Mouse (Mus musculus): ENCODE data around the gene Tnrc6c. TPM values are rescaled to one million over a fixed set of nuclear protein-coding genes. Genes with fewer than 3 reads are reported as not detected.
A peak's percentile ranks its signal among the peaks of the same experiment; 100 is the strongest.

The Tnrc6c gene
- 6.0 and 6.1 TPM in 2 replicates for polyA plus RNA-seq (2015; fragmentation: Nextera tagmentation; extraction: Ambion mirVana)

DNA sequence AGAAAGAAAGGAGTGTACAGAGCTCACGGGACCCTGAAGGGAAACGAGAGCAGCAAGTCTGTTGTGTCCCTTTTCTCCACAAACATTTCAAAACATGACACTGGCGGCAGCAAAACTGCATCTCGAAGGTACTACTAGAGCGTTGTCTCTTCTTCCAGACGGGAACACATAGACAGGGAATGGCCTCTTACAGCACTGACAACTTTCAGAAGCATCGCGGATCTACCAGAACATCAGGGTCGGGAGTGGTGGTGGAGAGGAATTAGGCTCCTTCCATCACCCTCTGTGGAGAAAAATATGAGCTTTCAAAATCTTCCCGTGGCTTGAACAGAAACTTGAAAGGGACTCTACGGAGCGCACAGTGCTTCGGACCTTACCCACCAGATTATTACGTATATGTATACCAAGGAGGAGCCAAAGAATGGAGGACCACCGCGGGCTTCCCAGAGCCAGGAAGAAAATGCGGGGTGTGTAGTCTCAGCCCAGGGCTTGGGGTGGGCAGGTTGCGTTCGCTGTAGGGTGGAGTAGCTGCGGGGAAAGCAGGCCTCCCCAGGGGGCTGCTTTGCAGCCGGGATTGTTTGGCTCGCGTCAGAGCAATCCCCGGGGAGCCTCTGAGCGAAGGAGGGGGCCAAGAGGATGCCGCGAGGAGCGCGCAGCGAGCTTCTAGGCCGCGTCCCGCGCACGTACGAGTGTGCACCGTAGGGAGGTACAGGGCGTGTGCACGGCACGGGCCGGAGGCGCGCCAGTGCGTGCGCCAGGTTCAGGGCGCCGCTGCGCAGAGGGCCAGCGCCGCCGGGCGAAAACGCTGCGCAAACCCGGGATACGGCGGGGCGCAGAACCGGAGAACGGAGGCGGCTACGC lies at the start of gene Tnrc6c:
Tnrc6c (plus strand) TSS at position 799 of the 861 bp plus-strand sequence.
- H3K4me3 ChIP-seq (ENCODE audit: low read depth, low read length): peak within 1 kb of the TSS; percentile 85
- no peaks in the 10 kb centered on the region for H3K36me3 ChIP-seq (ENCODE audit: control insufficient read depth, insufficient read depth, low read length)
- H3K27me3 ChIP-seq (ENCODE audit: control insufficient read depth, insufficient read depth, low read length): no peaks in the 10 kb centered on the region
- WGBS: under 1% methylated on average over 62 of the region's 62 CpGs
- H3K4me1 ChIP-seq (replicated peaks; ENCODE audit: control insufficient read depth, insufficient read depth): no peaks in the 10 kb centered on the region; the same call in 1 of the 2 replicates
- peak within 1 kb of the TSS; percentile 96 for H3K9ac ChIP-seq (ENCODE audit: low read length)
- no peak for TF ChIP-seq EP300 (optimal IDR thresholded peaks at IDR 0.05)
- peak; percentile 32; the same call in 1 of the 2 replicates for TF ChIP-seq CTCF (IDR thresholded peaks at IDR 0.05; ENCODE audit: low read depth)
- peak within 1 kb of the TSS; percentile 86 for H3K4me2 ChIP-seq (replicated peaks; ENCODE audit: low read depth)
- peak; percentile 75 for DNase-seq (ENCODE audit: low spot score)
- H3K27ac ChIP-seq (replicated peaks): peak within 1 kb of the TSS; percentile 97
- peak; percentile 87 for ATAC-seq (ENCODE audit: low FRiP score, low TSS enrichment)
- no peaks in the 10 kb centered on the region for H3K9me3 ChIP-seq (ENCODE audit: control insufficient read depth, low read length)

DNA sequence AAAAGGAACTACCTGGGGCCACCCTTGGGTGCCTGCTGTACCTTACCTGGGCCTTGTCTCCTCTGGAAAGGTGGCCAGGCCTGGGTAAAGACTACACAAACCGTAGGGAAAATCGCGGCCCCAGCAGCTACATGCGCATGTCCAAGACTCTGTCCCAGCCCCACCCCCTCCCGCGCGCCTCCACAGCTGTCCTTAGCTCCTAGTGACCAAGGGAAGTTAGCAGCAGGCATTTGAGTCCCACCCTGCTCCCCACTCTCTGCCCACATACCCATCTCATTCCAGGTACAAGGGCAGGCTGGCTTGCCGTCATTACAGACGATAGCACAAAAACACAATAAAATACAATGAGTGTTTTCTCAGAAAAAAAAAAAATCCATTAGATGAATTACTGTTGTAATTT lies 48.0 kb upstream of the Tnrc6c start:
- H3K4me2 ChIP-seq (replicated peaks; ENCODE audit: low read depth): peak overlapping the region; percentile 23; the same call in 1 of the 2 replicates

DNA sequence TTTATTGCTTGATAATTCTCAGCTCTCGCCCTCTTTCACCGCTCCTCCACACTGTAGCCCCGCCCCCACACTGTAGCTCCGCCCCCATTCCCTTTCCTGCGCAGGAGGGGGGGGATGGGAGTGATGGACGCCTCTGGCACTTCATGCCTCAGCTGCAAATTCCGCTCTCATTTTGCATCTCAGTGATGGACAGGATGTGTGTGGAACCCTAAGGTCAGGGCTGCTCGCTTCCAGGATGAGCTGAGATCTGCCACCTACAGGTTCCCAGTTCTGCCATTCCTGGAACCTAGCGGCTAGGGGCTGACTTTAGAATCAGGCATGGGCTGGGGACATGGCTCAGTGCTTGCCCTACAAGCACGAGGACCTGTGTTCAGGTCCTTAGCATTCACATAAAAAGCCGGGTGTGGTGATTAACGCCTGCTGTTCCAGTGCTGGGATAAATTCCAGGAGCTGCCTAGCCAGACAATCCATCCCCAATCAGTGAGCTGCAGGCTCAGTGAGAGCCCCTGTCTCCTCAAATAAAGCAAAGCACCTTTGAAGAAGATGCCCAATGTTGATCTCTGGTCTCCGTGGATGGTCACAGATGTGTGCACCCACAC lies 47.4 kb upstream of the Tnrc6c start:
- no peak overlapping the region; the same call in 1 of the 2 replicates for H3K4me2 ChIP-seq (replicated peaks; ENCODE audit: low read depth)
- H3K27me3 ChIP-seq (ENCODE audit: control insufficient read depth, insufficient read depth, low read length): no peaks in the 10 kb centered on the region
- TF ChIP-seq CTCF (IDR thresholded peaks at IDR 0.05; ENCODE audit: low read depth): peak; percentile 16
- no peak for TF ChIP-seq EP300 (optimal IDR thresholded peaks at IDR 0.05)
- H3K36me3 ChIP-seq (ENCODE audit: control insufficient read depth, insufficient read depth, low read length): no peaks in the 10 kb centered on the region
- no peaks in the 10 kb centered on the region for H3K4me1 ChIP-seq (replicated peaks; ENCODE audit: control insufficient read depth, insufficient read depth)
- 11% methylated on average over 12 of the region's 13 CpGs for WGBS
- no peak overlapping the region for H3K4me3 ChIP-seq (ENCODE audit: low read depth, low read length)
- no peak overlapping the region for H3K9ac ChIP-seq (ENCODE audit: low read length)
- no peak; the same call in 1 of the 2 replicates for ATAC-seq (ENCODE audit: low FRiP score, low TSS enrichment)
- no peaks in the 10 kb centered on the region for H3K9me3 ChIP-seq (ENCODE audit: control insufficient read depth, low read length)
- DNase-seq (ENCODE audit: low spot score): peak; percentile 49
- H3K27ac ChIP-seq (replicated peaks): no peak overlapping the region

More for the DNA sequence above, 48.0 kb upstream of the Tnrc6c start:
- no peak for TF ChIP-seq EP300 (optimal IDR thresholded peaks at IDR 0.05)
- TF ChIP-seq CTCF (IDR thresholded peaks at IDR 0.05; ENCODE audit: low read depth): no peak
- DNase-seq (ENCODE audit: low spot score) (no peak), ATAC-seq (ENCODE audit: low FRiP score, low TSS enrichment) (no peak)
- 0 out of 2 replicates have a peak overlapping the region, but pooled peaks have one; percentile 27 for H3K9ac ChIP-seq (ENCODE audit: low read length)
- H3K27ac ChIP-seq (replicated peaks): no peak overlapping the region
- no peaks in the 10 kb centered on the region for H3K36me3 ChIP-seq (ENCODE audit: control insufficient read depth, insufficient read depth, low read length)
- 28% methylated on average over 9 of the region's 9 CpGs for WGBS
- no peaks in the 10 kb centered on the region for H3K9me3 ChIP-seq (ENCODE audit: control insufficient read depth, low read length)
- no peaks in the 10 kb centered on the region for H3K4me1 ChIP-seq (replicated peaks; ENCODE audit: control insufficient read depth, insufficient read depth)
- H3K27me3 ChIP-seq (ENCODE audit: control insufficient read depth, insufficient read depth, low read length): no peaks in the 10 kb centered on the region
- H3K4me3 ChIP-seq (ENCODE audit: low read depth, low read length): no peak overlapping the region

DNA sequence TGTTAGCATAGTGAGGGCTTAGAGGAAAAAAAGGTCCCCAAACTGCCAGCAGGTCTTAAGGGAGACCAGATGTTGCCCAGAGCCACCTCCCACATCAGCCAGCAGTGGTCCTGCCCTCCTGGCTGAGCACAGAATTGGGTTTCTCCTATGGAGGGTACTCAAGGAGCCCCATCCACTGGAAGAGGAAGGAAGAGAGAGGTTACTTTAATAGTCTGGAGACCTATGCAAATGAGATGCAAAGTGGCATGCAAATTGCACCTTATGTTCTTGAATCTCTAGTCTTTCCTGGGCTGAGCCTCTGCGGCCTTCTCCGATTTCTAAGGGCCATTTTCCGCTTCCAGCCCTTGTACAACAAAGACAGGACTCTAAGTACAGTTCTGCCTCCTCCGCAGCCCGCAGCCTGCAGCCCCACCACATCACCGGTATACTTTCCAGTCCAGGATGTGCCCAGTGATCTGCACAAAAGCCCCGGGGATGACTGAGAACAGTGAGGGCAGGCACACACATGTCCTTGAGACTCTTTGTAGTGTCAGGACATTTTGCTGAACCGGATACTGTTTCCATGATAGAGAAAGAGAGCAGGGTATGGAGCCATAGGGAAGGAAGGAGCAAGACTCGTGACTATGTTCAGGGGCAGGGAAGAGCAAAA lies 45.8 kb upstream of the Tnrc6c start:
- no peak for TF ChIP-seq CTCF (IDR thresholded peaks at IDR 0.05; ENCODE audit: low read depth)
- no peak for TF ChIP-seq EP300 (optimal IDR thresholded peaks at IDR 0.05)
- WGBS: 61% methylated on average over 9 of the region's 9 CpGs
- H3K9ac ChIP-seq (ENCODE audit: low read length): no peak overlapping the region
- H3K27ac ChIP-seq (replicated peaks): no peak overlapping the region
- H3K4me2 ChIP-seq (replicated peaks; ENCODE audit: low read depth): no peak overlapping the region
- H3K27me3 ChIP-seq (ENCODE audit: control insufficient read depth, insufficient read depth, low read length): no peaks in the 10 kb centered on the region
- H3K4me3 ChIP-seq (ENCODE audit: low read depth, low read length): no peak overlapping the region
- DNase-seq (ENCODE audit: low spot score) (no peak), ATAC-seq (ENCODE audit: low FRiP score, low TSS enrichment) (no peak)
- H3K9me3 ChIP-seq (ENCODE audit: control insufficient read depth, low read length): no peaks in the 10 kb centered on the region
- H3K4me1 ChIP-seq (replicated peaks; ENCODE audit: control insufficient read depth, insufficient read depth): no peaks in the 10 kb centered on the region
- no peaks in the 10 kb centered on the region for H3K36me3 ChIP-seq (ENCODE audit: control insufficient read depth, insufficient read depth, low read length)

DNA sequence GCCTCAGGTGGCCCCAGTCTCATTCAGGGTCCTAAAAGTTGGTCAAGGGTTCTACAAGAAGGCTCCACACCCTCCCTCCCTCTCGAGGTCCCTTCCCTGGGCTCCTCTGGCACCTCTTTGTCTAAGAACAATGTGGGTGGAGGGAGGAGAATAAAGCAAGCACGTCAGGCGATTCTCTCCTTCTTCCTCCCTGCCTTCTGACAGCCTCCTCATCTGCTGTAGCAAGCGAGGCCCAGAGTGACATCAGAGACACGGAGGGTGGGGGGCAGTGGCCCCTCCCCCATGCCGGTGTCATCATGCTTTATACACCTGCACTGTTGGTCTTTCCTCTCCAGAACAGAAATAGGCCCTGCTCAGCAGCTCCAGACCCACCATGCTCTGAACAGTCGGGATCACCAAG lies 45.1 kb upstream of the Tnrc6c start:
- H3K36me3 ChIP-seq (ENCODE audit: control insufficient read depth, insufficient read depth, low read length): no peaks in the 10 kb centered on the region
- ATAC-seq (ENCODE audit: low FRiP score, low TSS enrichment): no peak
- no peak overlapping the region for H3K9ac ChIP-seq (ENCODE audit: low read length)
- WGBS: 55% methylated on average over 7 of the region's 7 CpGs
- no peak overlapping the region for H3K4me2 ChIP-seq (replicated peaks; ENCODE audit: low read depth)
- no peak for TF ChIP-seq CTCF (IDR thresholded peaks at IDR 0.05; ENCODE audit: low read depth)
- TF ChIP-seq EP300 (optimal IDR thresholded peaks at IDR 0.05): no peak
- no peak overlapping the region for H3K27ac ChIP-seq (replicated peaks)
- H3K4me1 ChIP-seq (replicated peaks; ENCODE audit: control insufficient read depth, insufficient read depth): no peaks in the 10 kb centered on the region
- no peaks in the 10 kb centered on the region for H3K27me3 ChIP-seq (ENCODE audit: control insufficient read depth, insufficient read depth, low read length)
- no peak for DNase-seq (ENCODE audit: low spot score)
- H3K9me3 ChIP-seq (ENCODE audit: control insufficient read depth, low read length): no peaks in the 10 kb centered on the region
- no peak overlapping the region for H3K4me3 ChIP-seq (ENCODE audit: low read depth, low read length)
